Mouse (Mus musculus) liver, embryonic 14.5 days (tissue): ENCODE results near the gene Bdkrb2.

Source experiments
- CTCF ChIP-seq: IDR thresholded peaks from 2 replicates; pipeline ENCODE4 v1.5.1; 2016; ENCODE audit warnings: antibody characterized with exemption, low read depth, control low read depth
- EP300 ChIP-seq: IDR thresholded peaks from 2 replicates; pipeline ENCODE4 v1.6.1; 2016; ENCODE audit warnings: antibody characterized with exemption, low read depth

- no peak for TF ChIP-seq CTCF
- TF ChIP-seq EP300 = no peak
These were observed 40.9 kb downstream of the Bdkrb2 start for GRCm38 (mm10) chr12:105603904-105604303.
